Mouse (Mus musculus) megakaryocyte, embryonic 14.5 days (primary cell): ENCODE measurements around the gene Wdcp.

ENCODE experiments used
- FLI1 ChIP-seq: IDR thresholded peaks from 2 replicates; pipeline ENCODE4 v1.6.1; 2012; ENCODE audit warnings: low read length, inconsistent platforms, mixed read lengths
- GATA1 ChIP-seq: IDR thresholded peaks from 3 replicates; pipeline ENCODE4 v1.6.1; 2012; ENCODE audit warnings: mixed read lengths, low read length, inconsistent platforms, borderline replicate concordance

DNA sequence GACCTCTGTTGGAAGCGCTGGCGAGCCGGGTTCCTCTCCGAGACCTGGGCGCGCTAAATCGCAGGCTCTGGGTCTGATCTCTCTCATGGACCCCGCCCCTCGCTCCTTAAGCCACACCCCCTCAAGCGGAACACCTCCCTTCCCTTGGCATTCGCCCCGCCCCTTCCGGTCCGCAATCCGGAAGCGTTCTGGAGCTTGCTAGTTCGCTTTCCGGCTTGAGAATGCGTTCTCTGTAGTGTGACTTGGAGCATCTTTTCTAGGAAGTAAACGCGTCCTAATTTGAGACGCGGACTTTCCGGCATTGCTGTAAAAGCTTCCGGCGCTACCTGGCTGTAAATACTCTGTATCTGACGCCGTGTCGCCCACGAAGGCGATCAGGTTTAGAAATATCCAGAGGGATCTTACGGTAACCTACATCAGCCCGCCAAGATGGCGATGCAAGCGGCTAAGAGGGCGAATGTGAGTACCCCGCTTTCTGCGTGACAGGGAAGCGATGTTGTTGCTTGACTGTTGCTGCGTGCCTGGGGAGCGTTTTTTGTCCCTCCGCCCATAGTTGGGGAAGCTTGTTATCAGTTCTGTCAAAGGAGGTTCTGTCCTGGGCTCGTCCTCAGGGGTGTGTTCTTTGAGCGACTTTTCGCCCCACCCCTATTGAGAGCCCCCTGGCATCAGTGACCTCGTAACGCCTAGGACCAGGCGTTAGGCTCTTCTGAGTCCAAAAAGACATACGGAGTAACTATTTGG is 25.6 kb upstream of the Wdcp start, which contains the start of gene Sf3b6:
- TF ChIP-seq GATA1 (no peak), FLI1 (peak; percentile 94)
